Mouse (Mus musculus) E14TG2a.4 (cell line): ENCODE measurements around the gene Adamts9.

Experiments
- H3K27me3 ChIP-seq: 2 replicates; pipeline ENCODE4 v1.6.1; 2014; ENCODE audit warnings: low read length, control low read depth; ENCODE audit not compliant: insufficient read depth
- H3K36me3 ChIP-seq: 2 replicates; pipeline ENCODE4 v1.6.1; 2014; ENCODE audit warnings: low read length, control low read depth; ENCODE audit not compliant: insufficient read depth
- H3K4me1 ChIP-seq: replicated peaks from 2 replicates; pipeline ENCODE4 v1.6.1; 2014; ENCODE audit warnings: low read depth, low read length, control low read depth
- H3K4me3 ChIP-seq: replicated peaks from 2 replicates; pipeline ENCODE4 v1.5.1; 2014; ENCODE audit warnings: mild to moderate bottlenecking, low read length
- H3K9me3 ChIP-seq: 2 replicates; pipeline ENCODE4 v1.6.1; 2014; ENCODE audit warnings: low read length, control low read depth
- CTCF ChIP-seq: conservative IDR thresholded peaks from 2 replicates; pipeline ENCODE4 v1.5.1; 2014; ENCODE audit warnings: low read length
- NANOG ChIP-seq: IDR thresholded peaks from 2 replicates; pipeline ENCODE4 v1.6.1; 2014; ENCODE audit warnings: borderline replicate concordance, low read length, mixed read lengths
- POU5F1 ChIP-seq: IDR thresholded peaks from 2 replicates; pipeline ENCODE4 v1.6.1; 2014; ENCODE audit warnings: low read length, borderline replicate concordance

Adamts9 gene

DNA sequence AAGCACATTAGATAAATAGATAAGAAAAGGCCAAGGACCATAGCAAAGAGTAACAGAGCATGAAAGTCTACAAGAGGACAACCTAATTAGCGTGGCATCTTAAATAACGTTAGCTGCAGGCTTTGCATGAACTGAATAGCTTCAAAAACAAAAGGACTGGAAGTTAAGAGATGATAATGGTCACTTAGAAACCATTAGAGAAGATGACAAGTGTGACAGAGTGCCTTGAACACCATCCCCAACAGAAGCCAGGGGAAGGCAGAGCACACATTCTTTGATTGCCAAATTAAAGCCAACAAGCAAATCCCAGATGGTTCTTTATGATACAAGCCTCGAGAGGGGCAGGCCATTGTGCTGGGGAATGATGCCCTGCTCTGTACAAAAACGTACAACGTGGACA, 121.7 kb downstream of the Adamts9 start:
- H3K27me3 ChIP-seq: no peaks in the 10 kb centered on the region
- H3K4me1 ChIP-seq: peaks cover 6% of the 10 kb centered on the region
- no peaks in the 10 kb centered on the region for H3K9me3 ChIP-seq
- no peak overlapping the region for H3K4me3 ChIP-seq
- H3K36me3 ChIP-seq: no peaks in the 10 kb centered on the region
- TF ChIP-seq POU5F1 (no peak), NANOG (no peak), CTCF (no peak)

DNA sequence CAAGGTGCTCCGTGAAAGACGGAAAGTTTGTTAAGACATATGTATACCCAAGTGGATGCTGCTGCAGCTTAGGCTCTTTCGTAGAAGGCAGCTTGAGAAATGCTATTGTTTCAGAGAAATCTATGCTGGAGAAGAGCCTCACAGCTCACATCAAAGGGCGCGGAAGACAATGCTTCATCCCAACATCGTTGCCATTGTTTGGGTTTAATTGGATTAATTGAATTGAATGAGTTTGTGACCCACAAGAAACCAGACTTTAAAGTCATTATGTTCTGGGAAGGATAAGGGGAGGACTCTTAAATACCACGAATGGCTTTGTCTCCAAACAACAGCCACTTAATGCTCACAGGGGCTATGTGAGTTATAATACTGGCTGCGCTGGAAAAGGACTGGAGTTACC, 125.6 kb downstream of the Adamts9 start:
- H3K4me3 ChIP-seq: no peak overlapping the region
- H3K9me3 ChIP-seq: no peaks in the 10 kb centered on the region
- peaks cover 26% of the 10 kb centered on the region for H3K4me1 ChIP-seq

DNA sequence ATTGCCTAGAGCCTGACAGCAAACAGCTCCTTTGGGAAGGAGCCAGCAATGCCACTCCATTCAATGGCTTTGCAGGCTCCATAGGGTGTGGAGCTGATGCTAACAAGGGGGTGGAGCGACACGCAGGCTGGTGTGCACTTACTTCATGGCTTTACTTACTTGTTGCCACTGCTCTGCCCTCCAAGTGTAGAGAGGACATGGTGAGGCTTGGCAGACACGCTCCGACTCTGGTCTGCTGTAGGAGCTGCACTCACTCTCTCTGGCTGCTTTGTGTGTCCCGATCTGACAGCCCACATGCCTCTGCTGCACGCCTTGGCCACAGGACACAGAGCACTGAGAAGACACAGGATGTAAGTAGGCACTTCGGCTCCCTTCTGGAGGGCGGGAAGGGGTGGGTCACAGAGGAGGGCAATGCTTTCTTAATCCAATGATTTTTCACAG, 127.0 kb downstream of the Adamts9 start, which contains the start of gene A730049H05Rik:
TSS of gene A730049H05Rik (plus strand) at position 168 of the 441 bp plus-strand sequence.
- Histone ChIP-seq H3K27me3 (no peaks in the 10 kb centered on the region), H3K4me1 (peaks cover 40% of the 10 kb centered on the region), H3K9me3 (no peaks in the 10 kb centered on the region), H3K4me3 (peak within 1 kb of the TSS; percentile 54), H3K36me3 (no peaks in the 10 kb centered on the region)
- TF ChIP-seq NANOG (no peak), CTCF (no peak), POU5F1 (no peak)

More for the DNA sequence above, 125.6 kb downstream of the Adamts9 start:
- Histone ChIP-seq H3K36me3 (no peaks in the 10 kb centered on the region), H3K27me3 (no peaks in the 10 kb centered on the region)
- TF ChIP-seq NANOG (no peak), POU5F1 (no peak), CTCF (no peak)

DNA sequence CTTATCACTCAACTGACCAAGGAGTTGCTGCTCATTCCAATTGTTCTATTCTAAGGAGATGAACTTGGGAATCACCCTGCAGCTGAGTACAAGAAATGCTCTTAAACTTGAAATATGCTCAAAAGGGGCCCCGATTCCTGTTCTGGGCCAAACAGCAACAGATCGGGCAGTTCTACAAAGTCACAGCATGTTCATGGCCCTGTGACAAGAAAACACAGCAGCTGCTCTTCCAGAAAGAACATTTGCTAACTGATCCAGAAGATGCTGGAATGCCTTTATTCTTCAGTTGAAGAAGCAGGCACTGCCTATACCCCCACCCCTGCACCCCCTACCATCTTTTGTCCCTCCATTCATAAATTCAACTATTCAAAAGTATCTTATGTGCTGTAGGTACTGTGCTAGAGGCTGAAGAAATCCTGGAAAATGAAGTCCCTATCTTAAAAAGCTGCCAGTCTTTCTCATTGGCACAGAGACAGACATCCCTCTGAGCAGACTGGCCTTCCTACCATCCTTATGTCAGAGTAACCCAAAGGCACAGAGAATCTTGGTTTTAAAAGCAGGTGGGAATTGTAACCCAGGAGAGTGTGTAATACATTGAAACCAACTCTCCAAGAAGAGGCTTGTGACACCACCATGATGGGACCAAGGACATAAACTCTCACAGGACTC, 130.5 kb downstream of the Adamts9 start:
- TF ChIP-seq NANOG: no peak
- TF ChIP-seq CTCF: no peak
- no peak for TF ChIP-seq POU5F1
- Histone ChIP-seq H3K27me3 (peaks cover 5% of the 10 kb centered on the region; the same call in 1 of the 2 replicates), H3K4me3 (no peak overlapping the region), H3K36me3 (no peaks in the 10 kb centered on the region), H3K4me1 (peaks cover 66% of the 10 kb centered on the region), H3K9me3 (no peaks in the 10 kb centered on the region)

DNA sequence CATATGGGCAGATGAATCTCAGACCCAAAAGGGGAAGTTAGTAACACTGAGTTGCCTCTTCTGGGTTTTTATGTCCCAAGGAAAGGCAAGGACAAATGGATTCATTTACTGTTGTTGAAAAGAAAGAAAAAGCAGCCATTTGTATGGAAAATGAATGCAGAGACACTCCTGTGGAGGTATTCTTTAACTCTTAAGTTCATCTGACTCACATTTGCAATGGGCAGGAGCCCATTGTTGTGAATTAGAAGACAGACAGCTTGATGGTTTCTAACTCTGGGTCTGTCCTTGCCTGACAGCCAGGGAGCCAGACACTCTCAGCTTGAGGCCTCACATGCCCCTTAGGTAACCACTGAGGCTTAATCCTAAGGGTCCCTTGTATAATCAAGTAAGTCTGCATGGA, 131.7 kb downstream of the Adamts9 start:
- TF ChIP-seq NANOG (peak; percentile 46), CTCF (no peak), POU5F1 (no peak)
- Histone ChIP-seq H3K4me3 (no peak overlapping the region), H3K27me3 (peaks cover 5% of the 10 kb centered on the region; the same call in 1 of the 2 replicates), H3K4me1 (peaks cover 67% of the 10 kb centered on the region), H3K36me3 (no peaks in the 10 kb centered on the region), H3K9me3 (no peaks in the 10 kb centered on the region)

DNA sequence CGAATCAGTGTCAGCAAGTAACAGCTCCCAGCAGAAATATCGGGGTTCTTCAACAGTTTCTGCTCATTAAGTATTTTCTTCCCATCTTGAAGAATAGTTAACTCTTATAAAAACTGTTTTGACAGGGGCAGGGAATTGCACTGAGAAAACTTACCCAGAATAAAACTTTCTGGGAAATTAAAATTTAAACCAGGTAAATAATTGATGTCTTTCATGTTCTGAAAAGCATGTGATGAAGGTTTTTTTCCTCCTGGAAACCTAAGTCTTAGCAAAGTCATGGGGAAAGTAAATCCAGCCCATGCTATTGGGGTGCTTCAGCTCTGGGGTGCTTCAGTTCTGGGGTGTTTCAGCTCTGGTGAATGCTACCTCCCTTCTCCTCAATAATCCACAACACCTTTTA, 132.7 kb downstream of the Adamts9 start:
- TF ChIP-seq POU5F1: no peak
- no peak for TF ChIP-seq CTCF
- no peak for TF ChIP-seq NANOG
- no peaks in the 10 kb centered on the region for H3K36me3 ChIP-seq

DNA sequence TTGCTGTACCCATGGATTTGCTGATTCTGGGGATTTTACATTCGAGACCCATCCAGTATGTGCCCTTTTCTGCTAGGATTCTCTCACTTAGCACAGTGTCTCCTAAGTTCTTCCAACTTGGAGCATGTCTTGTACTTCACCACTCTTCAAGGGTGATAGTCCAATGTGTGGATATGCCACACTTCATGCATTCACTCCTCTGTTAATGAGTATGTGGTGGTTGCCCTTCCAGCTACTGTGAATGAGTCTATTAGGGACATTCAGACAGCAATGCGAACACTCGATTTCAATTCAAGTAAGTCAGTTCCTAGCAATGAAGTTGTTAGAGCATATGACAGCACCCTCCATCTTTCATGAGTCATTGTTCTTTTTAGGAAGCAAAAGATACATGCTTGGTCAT, 133.5 kb downstream of the Adamts9 start:
- Histone ChIP-seq H3K4me3 (no peak overlapping the region), H3K9me3 (no peaks in the 10 kb centered on the region), H3K27me3 (peaks cover 5% of the 10 kb centered on the region; the same call in 1 of the 2 replicates), H3K4me1 (peaks cover 54% of the 10 kb centered on the region), H3K36me3 (no peaks in the 10 kb centered on the region)
- TF ChIP-seq CTCF (no peak), NANOG (no peak), POU5F1 (no peak)

More for the DNA sequence above, 132.7 kb downstream of the Adamts9 start:
- Histone ChIP-seq H3K4me3 (no peak overlapping the region), H3K4me1 (peaks cover 57% of the 10 kb centered on the region), H3K9me3 (no peaks in the 10 kb centered on the region), H3K27me3 (peaks cover 5% of the 10 kb centered on the region; the same call in 1 of the 2 replicates)

DNA sequence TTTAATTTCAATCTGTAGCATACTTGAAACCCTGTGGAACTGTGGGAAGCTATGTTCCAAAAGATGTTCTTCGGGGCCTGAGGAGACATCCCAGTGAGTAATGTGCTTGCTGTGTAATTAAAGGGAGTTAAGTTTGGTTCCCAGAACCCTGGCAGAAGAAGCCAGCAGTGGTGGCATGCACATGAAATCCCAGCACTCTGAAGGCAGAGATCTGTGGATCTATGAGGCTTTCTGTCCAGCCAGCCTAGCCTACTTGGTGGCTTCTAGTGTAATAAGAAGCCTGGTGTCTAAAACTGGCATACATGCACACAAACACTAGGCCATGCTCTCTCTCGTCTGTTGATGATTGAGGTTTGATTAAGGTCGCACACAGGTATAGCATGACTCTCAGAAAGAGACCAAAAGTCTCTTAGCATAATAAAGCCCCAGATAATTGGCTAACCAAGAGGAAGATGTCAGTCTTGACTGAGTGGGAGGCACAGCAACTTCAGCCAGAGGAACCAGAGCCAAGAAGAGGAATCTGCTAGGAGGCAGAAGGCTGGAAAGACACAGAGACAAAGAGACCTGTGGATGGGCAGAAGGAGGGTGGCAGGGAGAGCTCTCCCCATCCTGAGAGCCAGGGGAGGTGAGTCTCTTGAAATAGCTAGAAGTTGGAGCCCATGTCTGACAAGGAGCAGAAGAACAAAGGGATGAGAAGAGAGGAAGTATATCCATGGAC, 138.9 kb downstream of the Adamts9 start:
- H3K36me3 ChIP-seq: no peaks in the 10 kb centered on the region
- H3K9me3 ChIP-seq: no peaks in the 10 kb centered on the region
- no peak overlapping the region for H3K4me3 ChIP-seq
- no peak for TF ChIP-seq CTCF
- no peak for TF ChIP-seq NANOG
- no peak for TF ChIP-seq POU5F1
- peaks cover 5% of the 10 kb centered on the region; the same call in 1 of the 2 replicates for H3K27me3 ChIP-seq
- peaks cover 26% of the 10 kb centered on the region for H3K4me1 ChIP-seq
